Mouse (Mus musculus): ENCODE results near the gene Frmpd3.

Frmpd3 gene

DNA sequence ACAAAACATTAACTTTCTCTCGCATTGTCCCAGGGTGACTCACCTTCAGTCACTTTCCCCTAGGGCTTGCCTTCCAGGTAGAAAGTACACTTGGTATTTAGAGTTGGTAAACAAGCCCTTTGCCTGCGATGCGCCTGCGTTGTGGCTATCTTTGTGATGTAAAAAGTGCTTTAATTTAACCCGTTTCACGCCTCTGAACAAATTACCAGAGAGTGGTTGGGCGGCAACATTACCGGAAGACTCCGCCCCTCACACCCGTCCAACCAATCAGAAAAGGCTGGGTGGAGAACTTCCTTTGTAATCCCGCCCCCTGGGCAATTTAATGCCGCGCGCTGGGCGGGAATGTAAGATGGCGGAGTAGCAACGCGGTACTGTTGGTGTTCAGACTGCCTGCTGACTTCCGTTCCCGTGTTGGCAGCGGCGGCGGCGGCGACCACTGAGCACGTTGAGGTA, 114.2 kb downstream of the Frmpd3 start, which contains the start of gene Prps1:
Gene Prps1, plus strand, starts transcription at position 335 of the 453 bp plus-strand sequence.
- peak; percentile 91 for DNase-seq (ENCODE audit: low read depth, low spot score)

DNA sequence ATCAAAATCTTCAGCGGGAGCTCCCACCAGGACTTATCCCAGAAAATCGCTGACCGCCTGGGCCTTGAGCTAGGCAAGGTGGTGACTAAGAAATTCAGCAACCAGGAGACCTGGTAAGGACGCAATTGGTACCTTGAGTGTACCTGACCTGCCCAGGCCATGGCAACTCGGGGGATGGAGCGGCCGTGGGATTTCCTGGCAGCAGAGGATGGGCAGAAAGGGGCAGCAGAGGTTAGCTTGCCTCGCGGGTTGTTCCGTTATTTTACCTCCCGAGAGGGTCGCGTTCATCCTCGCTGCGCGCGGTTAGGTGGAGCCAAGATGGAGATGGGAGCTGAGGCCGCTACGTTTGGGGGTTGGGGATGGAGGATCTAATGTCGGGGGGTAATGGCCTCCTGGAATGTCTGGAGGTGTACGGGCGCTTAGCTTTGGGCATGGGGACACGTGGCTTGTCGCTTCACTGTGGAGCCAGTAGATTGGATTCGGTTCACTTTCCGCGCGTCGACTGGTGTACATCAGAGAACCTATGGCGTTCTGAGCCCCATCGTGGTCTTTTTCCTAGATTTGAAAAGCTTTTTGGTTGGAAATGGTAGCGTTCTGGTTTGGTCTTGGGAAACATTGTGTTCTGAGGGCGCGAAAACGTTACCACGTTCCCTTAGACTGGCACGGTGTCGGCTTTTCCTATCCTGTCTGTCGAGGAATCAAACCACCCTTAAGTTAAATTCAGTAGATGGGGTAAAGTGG, 114.9 kb downstream of the Frmpd3 start:
- DNase-seq (ENCODE audit: low read depth, low spot score): peak; percentile 16

DNA sequence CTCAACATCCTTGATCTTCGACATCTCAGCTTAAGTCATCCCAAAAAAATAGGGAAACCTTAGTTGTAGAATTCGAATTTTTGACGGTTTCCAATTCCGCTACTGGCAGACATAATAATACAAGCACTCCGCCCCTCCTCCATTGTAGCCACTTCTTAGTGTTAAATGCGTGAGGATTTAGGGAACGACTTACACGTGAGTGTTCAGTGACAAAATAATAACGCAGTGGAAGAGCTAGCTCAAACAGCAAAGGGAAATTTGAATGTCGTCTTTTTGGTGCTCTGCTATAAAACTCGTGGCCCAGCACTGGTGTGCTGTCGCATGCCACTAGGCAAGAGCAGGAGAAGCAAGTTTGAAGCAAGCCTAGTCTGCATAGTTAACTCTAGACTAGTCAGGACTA, 115.4 kb downstream of the Frmpd3 start:
- peak; percentile 4 for DNase-seq (ENCODE audit: low read depth, low spot score)

DNA sequence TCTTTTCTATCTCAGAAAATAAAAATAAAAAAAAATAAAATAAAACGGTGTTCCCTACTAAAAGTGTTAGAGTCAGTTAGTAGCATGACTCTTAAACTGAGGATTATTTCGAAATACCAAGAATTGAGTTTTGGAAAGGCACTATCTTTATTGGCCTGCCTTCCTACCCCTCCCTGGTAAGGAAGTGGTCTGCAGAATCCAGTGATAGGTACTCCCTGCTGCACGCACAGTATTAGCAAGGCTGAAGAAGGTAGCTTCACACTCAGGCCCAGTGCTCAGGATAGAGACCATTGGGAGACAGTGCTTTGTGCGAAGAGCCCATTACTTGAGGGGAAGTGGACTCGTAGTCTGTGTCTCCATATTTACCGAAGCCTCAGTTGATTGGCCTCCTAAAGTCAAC, 136.2 kb downstream of the Frmpd3 start:
- no peak for DNase-seq (ENCODE audit: low read depth, low spot score)

DNA sequence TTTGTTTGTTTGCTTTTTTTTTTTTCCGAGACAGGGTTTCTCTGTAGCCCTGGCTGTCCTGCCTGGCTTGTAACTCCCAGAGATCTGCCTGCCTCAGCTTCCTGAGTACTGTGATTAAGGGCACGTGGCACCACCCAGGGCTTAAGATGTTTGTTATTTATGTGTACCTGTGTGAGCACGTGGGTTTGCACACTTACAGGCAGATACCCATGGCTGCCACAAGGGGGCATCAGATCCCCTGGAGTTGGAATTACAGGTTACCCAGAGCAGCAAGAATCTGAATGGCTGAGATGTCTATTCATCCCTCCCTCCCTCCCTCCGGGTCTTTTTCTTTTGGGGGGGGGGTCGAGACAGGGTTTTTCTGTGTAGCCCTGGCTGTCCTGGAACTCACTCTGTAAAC, 137.1 kb downstream of the Frmpd3 start:
- DNase-seq (ENCODE audit: low read depth, low spot score): peak; percentile 40

All from mesoderm, embryonic 11.5 days (tissue).